Mouse (Mus musculus): ENCODE measurements around the gene 6820408C15Rik. TPM values are rescaled to one million over a fixed set of nuclear protein-coding genes. Genes with fewer than 3 reads are reported as not detected.

6820408C15Rik gene
- 1.4 and 1.9 TPM in 2 replicates for polyA plus RNA-seq (2015; fragmentation: Nextera tagmentation; extraction: Ambion mirVana)

DNA sequence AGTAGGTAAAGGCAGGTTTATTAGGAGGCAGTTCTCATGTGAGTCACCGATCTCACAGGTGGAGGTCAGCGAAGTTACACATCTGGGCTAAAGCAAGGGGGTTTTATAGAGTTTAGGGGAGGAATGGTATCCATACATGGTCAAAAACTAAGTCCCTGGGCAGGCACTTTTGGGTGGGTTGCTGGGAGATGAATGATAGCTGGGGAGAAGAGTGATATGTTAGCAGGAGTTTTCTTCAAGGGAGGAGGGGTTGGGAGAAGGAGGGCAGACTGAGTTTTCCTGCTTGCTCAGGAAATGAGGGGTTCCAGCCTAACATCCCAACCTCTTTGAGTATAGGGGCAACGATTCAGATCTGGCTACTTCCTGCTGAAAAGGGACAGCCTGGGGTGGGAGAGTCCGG, at the start of gene 6820408C15Rik:
Gene 6820408C15Rik, plus strand, starts transcription at position 301 of the 400 bp plus-strand sequence.
- H3K4me2 ChIP-seq (ENCODE audit: low read length) = peak within 1 kb of the TSS; percentile 90
- peaks cover 40% of the 10 kb centered on the region for H3K4me1 ChIP-seq (replicated peaks; ENCODE audit: control insufficient read depth, insufficient read depth, low read length)
- H3K9ac ChIP-seq (replicated peaks; ENCODE audit: low read depth, low read length) = peak within 1 kb of the TSS; percentile 94
- H3K27ac ChIP-seq (ENCODE audit: low read length) = peak within 1 kb of the TSS; percentile 96
- H3K4me3 ChIP-seq (replicated peaks; ENCODE audit: low read length) = peak within 1 kb of the TSS; percentile 92
- peaks cover 3% of the 10 kb centered on the region; the same call in 1 of the 2 replicates for H3K9me3 ChIP-seq (ENCODE audit: control insufficient read depth, low read length)
- no peaks in the 10 kb centered on the region for H3K36me3 ChIP-seq (ENCODE audit: control insufficient read depth, insufficient read depth)
- no peak for ATAC-seq
- H3K27me3 ChIP-seq (replicated peaks; ENCODE audit: control insufficient read depth, insufficient read depth, low read length) = no peaks in the 10 kb centered on the region
- 29% methylated on average over 4 of the region's 4 CpGs for WGBS

GRCm38 (mm10) chr2:152367917-152368316, 47.5 kb upstream of the 6820408C15Rik start:
- H3K4me1 ChIP-seq (replicated peaks; ENCODE audit: control insufficient read depth, insufficient read depth, low read length) = peaks cover 4% of the 10 kb centered on the region; the same call in 1 of the 2 replicates
- ATAC-seq = no peak
- H3K9ac ChIP-seq (replicated peaks; ENCODE audit: low read depth, low read length) = no peak overlapping the region
- H3K27ac ChIP-seq (ENCODE audit: low read length) = no peak overlapping the region
- H3K4me3 ChIP-seq (replicated peaks; ENCODE audit: low read length) = no peak overlapping the region
- H3K4me2 ChIP-seq (ENCODE audit: low read length) = no peak overlapping the region
- H3K9me3 ChIP-seq (ENCODE audit: control insufficient read depth, low read length) = no peaks in the 10 kb centered on the region
- no peaks in the 10 kb centered on the region for H3K36me3 ChIP-seq (ENCODE audit: control insufficient read depth, insufficient read depth)
- WGBS = 84% methylated on average over 5 of the region's 5 CpGs
- no peaks in the 10 kb centered on the region for H3K27me3 ChIP-seq (replicated peaks; ENCODE audit: control insufficient read depth, insufficient read depth, low read length)

DNA sequence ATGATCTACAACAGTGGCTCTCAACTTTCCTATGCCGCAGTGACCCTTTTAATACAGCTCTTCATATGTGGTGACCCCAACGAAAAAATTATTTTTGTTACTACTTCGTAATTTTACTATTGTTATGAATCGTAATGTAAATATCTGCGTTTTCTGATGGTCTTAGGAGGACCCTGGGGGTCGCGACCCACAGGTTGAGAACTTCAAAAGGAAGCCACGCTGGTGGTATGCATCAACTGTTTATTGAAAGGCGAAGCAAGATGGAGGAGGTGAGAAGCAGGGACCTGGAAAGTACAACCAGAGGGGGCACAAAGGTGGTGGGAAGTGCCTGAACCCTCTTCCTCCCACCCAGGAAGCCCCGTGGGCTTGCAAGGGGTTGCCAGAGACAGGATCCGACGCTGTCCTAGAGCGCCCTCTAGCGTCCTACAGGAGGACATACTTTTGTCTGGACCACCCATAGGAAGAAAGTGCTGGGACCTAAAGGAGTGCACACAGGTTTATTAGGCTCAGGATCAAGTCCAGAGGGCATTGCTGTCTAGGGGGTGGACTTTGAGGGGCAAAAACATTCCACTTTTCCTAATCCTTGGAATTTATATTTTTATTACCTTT, 46.8 kb upstream of the 6820408C15Rik start:
- no peak overlapping the region for H3K9ac ChIP-seq (replicated peaks; ENCODE audit: low read depth, low read length)
- peaks cover 3% of the 10 kb centered on the region; the same call in 1 of the 2 replicates for H3K4me1 ChIP-seq (replicated peaks; ENCODE audit: control insufficient read depth, insufficient read depth, low read length)
- no peak overlapping the region for H3K4me3 ChIP-seq (replicated peaks; ENCODE audit: low read length)
- H3K27ac ChIP-seq (ENCODE audit: low read length) = no peak overlapping the region
- peak; percentile 47; the same call in 1 of the 2 replicates for ATAC-seq
- 31% methylated on average over 14 of the region's 14 CpGs for WGBS
- no peaks in the 10 kb centered on the region for H3K27me3 ChIP-seq (replicated peaks; ENCODE audit: control insufficient read depth, insufficient read depth, low read length)
- no peaks in the 10 kb centered on the region for H3K36me3 ChIP-seq (ENCODE audit: control insufficient read depth, insufficient read depth)
- H3K4me2 ChIP-seq (ENCODE audit: low read length) = no peak overlapping the region
- no peaks in the 10 kb centered on the region for H3K9me3 ChIP-seq (ENCODE audit: control insufficient read depth, low read length)

GRCm38 (mm10) chr2:152372104-152372503, 43.3 kb upstream of the 6820408C15Rik start:
- Histone ChIP-seq H3K9ac (replicated peaks; ENCODE audit: low read depth, low read length) (no peak overlapping the region), H3K27me3 (replicated peaks; ENCODE audit: control insufficient read depth, insufficient read depth, low read length) (no peaks in the 10 kb centered on the region), H3K4me2 (ENCODE audit: low read length) (no peak overlapping the region), H3K4me3 (replicated peaks; ENCODE audit: low read length) (no peak overlapping the region), H3K9me3 (ENCODE audit: control insufficient read depth, low read length) (no peaks in the 10 kb centered on the region), H3K27ac (ENCODE audit: low read length) (no peak overlapping the region), H3K4me1 (replicated peaks; ENCODE audit: control insufficient read depth, insufficient read depth, low read length) (peaks cover 20% of the 10 kb centered on the region), H3K36me3 (ENCODE audit: control insufficient read depth, insufficient read depth) (no peaks in the 10 kb centered on the region)
- 44% methylated on average over 7 of the region's 7 CpGs for WGBS
- ATAC-seq = no peak

DNA sequence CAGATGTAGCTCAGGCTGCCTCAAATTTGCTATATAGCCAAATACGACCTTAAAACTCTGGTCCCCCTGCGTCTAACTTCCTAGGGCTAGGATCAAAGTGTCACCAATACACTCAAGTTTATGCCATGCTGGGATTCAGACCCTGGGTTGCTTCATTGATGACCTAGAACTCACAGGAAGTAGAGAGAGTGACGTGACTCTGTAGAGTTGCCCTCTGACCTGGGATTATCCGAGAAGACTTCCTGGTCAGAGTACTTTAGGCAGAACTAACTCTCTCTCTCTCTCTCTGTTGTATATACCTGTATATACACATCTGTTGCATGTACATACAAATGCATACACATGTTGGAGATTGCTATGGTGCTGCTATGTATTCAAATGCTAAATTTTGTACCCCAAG, 42.7 kb upstream of the 6820408C15Rik start:
- no peak for ATAC-seq
- 75% methylated on average over 4 of the region's 4 CpGs for WGBS
- Histone ChIP-seq H3K27me3 (replicated peaks; ENCODE audit: control insufficient read depth, insufficient read depth, low read length) (no peaks in the 10 kb centered on the region), H3K9me3 (ENCODE audit: control insufficient read depth, low read length) (no peaks in the 10 kb centered on the region), H3K4me2 (ENCODE audit: low read length) (no peak overlapping the region), H3K4me1 (replicated peaks; ENCODE audit: control insufficient read depth, insufficient read depth, low read length) (peaks cover 20% of the 10 kb centered on the region), H3K36me3 (ENCODE audit: control insufficient read depth, insufficient read depth) (no peaks in the 10 kb centered on the region), H3K4me3 (replicated peaks; ENCODE audit: low read length) (no peak overlapping the region), H3K9ac (replicated peaks; ENCODE audit: low read depth, low read length) (no peak overlapping the region), H3K27ac (ENCODE audit: low read length) (no peak overlapping the region)

DNA sequence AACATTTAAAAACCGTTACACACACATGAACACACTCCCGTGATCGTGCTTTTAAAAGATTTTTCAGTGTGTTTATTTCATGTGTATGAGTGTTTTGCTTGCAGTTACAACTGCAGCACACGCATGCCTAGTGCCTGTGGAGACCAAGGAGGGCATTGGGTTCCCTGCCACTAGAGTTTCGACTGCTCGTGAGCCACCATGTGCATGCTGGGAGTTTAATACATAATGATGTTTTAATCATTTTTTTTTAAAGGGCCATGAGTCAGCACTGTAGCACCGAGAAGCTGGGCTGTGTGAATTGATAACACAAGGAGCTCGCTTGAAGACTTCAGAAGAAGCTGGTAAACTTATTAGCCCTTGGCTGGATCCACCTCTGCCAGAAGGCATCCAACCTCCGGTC, 41.8 kb upstream of the 6820408C15Rik start:
- Histone ChIP-seq H3K4me3 (replicated peaks; ENCODE audit: low read length) (no peak overlapping the region), H3K4me2 (ENCODE audit: low read length) (no peak overlapping the region), H3K4me1 (replicated peaks; ENCODE audit: control insufficient read depth, insufficient read depth, low read length) (peaks cover 20% of the 10 kb centered on the region), H3K36me3 (ENCODE audit: control insufficient read depth, insufficient read depth) (no peaks in the 10 kb centered on the region), H3K27me3 (replicated peaks; ENCODE audit: control insufficient read depth, insufficient read depth, low read length) (no peaks in the 10 kb centered on the region), H3K9ac (replicated peaks; ENCODE audit: low read depth, low read length) (no peak overlapping the region), H3K9me3 (ENCODE audit: control insufficient read depth, low read length) (no peaks in the 10 kb centered on the region), H3K27ac (ENCODE audit: low read length) (no peak overlapping the region)
- no peak for ATAC-seq
- 79% methylated on average over 9 of the region's 9 CpGs for WGBS

DNA sequence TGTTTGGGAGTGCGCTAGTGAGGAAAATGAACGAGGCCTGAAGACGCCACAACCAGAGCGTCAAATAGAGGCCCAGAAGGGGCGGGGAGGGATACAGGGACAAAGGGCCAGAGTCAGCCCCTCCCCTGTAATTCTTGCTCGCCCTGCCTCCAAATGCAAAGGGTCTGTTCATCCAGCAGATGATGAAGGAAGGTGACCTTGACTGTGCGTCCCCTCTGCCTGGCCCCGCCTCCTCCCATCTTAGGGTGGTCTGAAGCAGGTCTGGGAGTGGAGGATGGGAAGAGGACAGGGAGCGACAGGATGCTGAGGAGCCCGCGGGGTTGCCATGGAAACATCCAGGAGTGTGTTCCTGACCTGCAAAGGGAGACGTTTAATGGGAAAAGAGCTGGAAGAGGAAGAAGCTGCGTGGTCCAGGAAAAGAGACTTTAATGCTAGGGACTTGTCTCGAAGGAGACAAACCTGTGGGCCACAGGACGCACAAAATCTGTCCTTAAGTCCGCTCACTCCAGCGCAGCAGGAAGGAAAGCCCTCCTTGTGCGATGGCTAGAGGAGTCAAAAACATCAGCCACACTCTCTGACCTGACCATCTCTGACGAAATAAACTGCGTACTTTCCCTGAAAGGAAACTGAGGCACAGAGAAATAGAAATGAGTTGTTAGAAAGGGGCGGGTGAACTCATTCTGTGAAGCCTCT, 39.6 kb upstream of the 6820408C15Rik start:
- Histone ChIP-seq H3K4me1 (replicated peaks; ENCODE audit: control insufficient read depth, insufficient read depth, low read length) (peaks cover 20% of the 10 kb centered on the region), H3K4me3 (replicated peaks; ENCODE audit: low read length) (peak overlapping the region; percentile 38), H3K27me3 (replicated peaks; ENCODE audit: control insufficient read depth, insufficient read depth, low read length) (no peaks in the 10 kb centered on the region), H3K9me3 (ENCODE audit: control insufficient read depth, low read length) (no peaks in the 10 kb centered on the region), H3K4me2 (ENCODE audit: low read length) (peak overlapping the region; percentile 52), H3K27ac (ENCODE audit: low read length) (peak overlapping the region; percentile 72), H3K36me3 (ENCODE audit: control insufficient read depth, insufficient read depth) (no peaks in the 10 kb centered on the region), H3K9ac (replicated peaks; ENCODE audit: low read depth, low read length) (peak overlapping the region; percentile 44)
- 3% methylated on average over 21 of the region's 21 CpGs for WGBS
- peak; percentile 73 for ATAC-seq

DNA sequence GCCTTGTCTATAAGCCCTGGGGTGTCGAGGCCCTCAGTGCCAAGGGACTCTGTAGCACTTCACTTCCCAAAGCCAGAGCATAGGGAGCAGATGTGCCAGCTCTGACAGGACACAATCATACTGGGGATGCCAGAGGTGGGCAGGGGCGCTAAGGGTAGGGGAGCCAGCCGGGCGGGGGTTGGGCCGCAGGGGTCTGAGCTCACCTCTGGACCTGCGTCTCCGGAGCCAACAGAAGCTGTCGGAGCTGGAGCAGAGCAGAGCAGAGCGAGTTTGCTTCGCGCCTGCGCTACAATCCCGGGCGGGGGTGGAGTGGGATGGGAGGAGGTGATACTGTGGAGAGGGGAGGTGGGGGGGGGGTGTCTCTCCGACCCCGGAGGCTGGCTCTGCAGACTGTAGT, 39.0 kb upstream of the 6820408C15Rik start, which contains the start of gene Nrsn2:
Gene Nrsn2, minus strand, starts transcription at position 294 of the 397 bp plus-strand sequence.
- H3K36me3 ChIP-seq (ENCODE audit: control insufficient read depth, insufficient read depth) = no peaks in the 10 kb centered on the region
- H3K4me3 ChIP-seq (replicated peaks; ENCODE audit: low read length) = peak within 1 kb of the TSS; percentile 38
- no peaks in the 10 kb centered on the region for H3K9me3 ChIP-seq (ENCODE audit: control insufficient read depth, low read length)
- H3K4me2 ChIP-seq (ENCODE audit: low read length) = peak within 1 kb of the TSS; percentile 52
- H3K9ac ChIP-seq (replicated peaks; ENCODE audit: low read depth, low read length) = peak within 1 kb of the TSS; percentile 44
- peak; percentile 73 for ATAC-seq
- WGBS = 2% methylated on average over 15 of the region's 16 CpGs
- peaks cover 20% of the 10 kb centered on the region for H3K4me1 ChIP-seq (replicated peaks; ENCODE audit: control insufficient read depth, insufficient read depth, low read length)
- H3K27me3 ChIP-seq (replicated peaks; ENCODE audit: control insufficient read depth, insufficient read depth, low read length) = no peaks in the 10 kb centered on the region
- peak within 1 kb of the TSS; percentile 72 for H3K27ac ChIP-seq (ENCODE audit: low read length)

- Histone ChIP-seq H3K27ac (ENCODE audit: low read length) (no peak overlapping the region), H3K9me3 (ENCODE audit: control insufficient read depth, low read length) (no peaks in the 10 kb centered on the region), H3K9ac (replicated peaks; ENCODE audit: low read depth, low read length) (no peak overlapping the region), H3K4me3 (replicated peaks; ENCODE audit: low read length) (no peak overlapping the region), H3K4me2 (ENCODE audit: low read length) (no peak overlapping the region), H3K27me3 (replicated peaks; ENCODE audit: control insufficient read depth, insufficient read depth, low read length) (no peaks in the 10 kb centered on the region), H3K4me1 (replicated peaks; ENCODE audit: control insufficient read depth, insufficient read depth, low read length) (no peaks in the 10 kb centered on the region), H3K36me3 (ENCODE audit: control insufficient read depth, insufficient read depth) (no peaks in the 10 kb centered on the region)
- no peak for ATAC-seq
- WGBS = 82% methylated on average over 4 of the region's 4 CpGs
Observed at GRCm38 (mm10) chr2:152384191-152384590, 31.2 kb upstream of the 6820408C15Rik start.

Measured in forebrain, embryonic 16.5 days (tissue).